Mouse (Mus musculus): ENCODE measurements around the gene Gm1979.
"Not testable (repeated sequence)": the region's sequence is repeated elsewhere in the genome, so short reads cannot be mapped to it uniquely, and the experiment has no call there.

The Gm1979 gene

DNA sequence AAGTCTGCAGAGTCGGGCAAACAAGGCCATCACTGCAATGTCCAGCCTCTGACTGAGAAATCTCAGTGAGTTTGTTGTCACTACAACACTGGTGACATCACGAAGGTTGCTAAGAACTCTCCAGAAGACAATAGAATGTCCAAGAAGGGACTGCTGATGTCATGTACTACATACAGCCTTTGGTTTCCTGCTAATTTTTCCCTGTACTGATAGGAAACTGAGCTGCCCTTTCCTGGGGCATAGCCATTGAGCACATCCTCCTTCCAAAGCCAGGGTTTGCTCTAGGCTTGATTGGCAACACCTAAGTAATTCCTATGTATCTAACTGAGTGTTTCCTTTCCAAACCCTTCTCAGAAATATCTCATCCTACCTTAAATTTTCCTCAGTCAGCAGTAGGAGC, at the start of gene Gm1979:
Gm1979 (minus strand) TSS at position 101 of the 400 bp plus-strand sequence.
- not testable (repeated sequence) for DNase-seq (ENCODE audit: low spot score)

- DNase-seq (ENCODE audit: low spot score), result not testable (repeated sequence)
Observed at GRCm38 (mm10) chr5:26039458-26039857, 34.9 kb upstream of the Gm1979 start, which contains the start of gene Speer4a. Gene Speer4a (minus strand): TSS chr5:26039558.

- not testable (repeated sequence) for DNase-seq (ENCODE audit: low spot score)
Observed at GRCm38 (mm10) chr5:26022816-26023215, 18.2 kb upstream of the Gm1979 start, which contains the start of gene Gm5862. Gene Gm5862 (minus strand): TSS chr5:26022916.

GRCm38 (mm10) chr5:26007697-26008096, 3.1 kb upstream of the Gm1979 start:
- not testable (repeated sequence) for DNase-seq (ENCODE audit: low spot score)

DNA sequence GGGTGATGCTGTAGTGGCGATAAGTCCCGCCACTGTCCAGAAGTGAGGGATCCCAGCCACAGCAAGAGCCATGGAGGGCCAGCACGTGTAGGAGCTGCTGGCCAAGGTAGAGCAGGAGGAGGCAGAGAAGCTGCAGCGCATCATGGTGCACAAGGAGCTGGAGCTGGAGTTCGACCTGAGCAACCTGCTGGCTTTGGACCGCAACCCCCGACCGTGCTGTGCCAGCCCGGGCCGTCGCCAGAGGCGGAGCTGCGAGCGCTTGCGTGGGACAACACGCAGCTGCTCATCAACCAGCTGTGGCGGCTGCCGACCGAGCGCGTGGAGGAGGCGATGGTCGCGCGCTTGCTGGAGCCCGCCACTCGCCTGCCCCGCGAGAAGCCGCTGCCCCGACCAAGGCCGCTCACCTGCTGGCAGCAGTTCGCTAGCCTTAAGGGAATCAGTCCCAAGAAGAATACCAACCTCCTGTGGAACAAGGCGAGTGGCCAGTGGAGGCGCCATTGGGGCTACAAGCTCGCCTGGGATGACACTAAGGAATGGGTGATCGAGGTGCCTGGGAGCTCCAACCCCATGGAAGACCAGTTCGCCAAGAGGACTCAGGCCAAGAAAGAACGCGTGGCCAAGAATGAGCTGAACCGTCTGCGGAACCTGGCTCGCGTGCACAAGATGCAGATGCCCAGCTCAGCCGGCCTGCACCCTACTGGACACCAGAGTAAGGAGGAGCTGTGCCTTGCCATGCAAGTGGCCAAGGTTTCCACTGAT, 2.5 kb upstream of the Gm1979 start:
- not testable (repeated sequence) for DNase-seq (ENCODE audit: low spot score)

DNA sequence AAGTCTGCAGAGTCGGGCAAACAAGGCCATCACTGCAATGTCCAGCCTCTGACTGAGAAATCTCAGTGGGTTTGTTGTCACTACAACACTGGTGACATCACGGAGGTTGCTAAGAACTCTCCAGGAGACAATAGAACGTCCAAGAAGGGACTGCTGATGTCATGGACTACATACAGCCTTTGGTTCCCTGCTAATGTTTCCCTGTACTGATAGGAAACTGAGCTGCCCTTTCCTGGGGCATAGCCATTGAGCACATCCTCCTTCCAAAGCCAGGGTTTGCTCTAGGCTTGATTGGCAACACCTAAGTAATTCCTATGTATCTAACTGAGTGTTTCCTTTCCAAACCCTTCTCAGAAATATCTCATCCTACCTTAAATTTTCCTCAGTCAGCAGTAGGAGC, 16.0 kb downstream of the Gm1979 start, which contains the start of gene Gm21698:
Gm21698 (minus strand) TSS at position 101 of the 400 bp plus-strand sequence.
- not testable (repeated sequence) for DNase-seq (ENCODE audit: low spot score)

GRCm38 (mm10) chr5:25972563-25972962, 32.0 kb downstream of the Gm1979 start, which contains the start of gene Gm21680:
Gene Gm21680 (minus strand): TSS chr5:25972663.
- not testable (repeated sequence) for DNase-seq (ENCODE audit: low spot score)

GRCm38 (mm10) chr5:25957050-25957449, 47.5 kb downstream of the Gm1979 start:
- DNase-seq (ENCODE audit: low spot score), result not testable (repeated sequence)

GRCm38 (mm10) chr5:25956611-25957010, 48.0 kb downstream of the Gm1979 start:
- DNase-seq (ENCODE audit: low spot score), result not testable (repeated sequence)

DNA sequence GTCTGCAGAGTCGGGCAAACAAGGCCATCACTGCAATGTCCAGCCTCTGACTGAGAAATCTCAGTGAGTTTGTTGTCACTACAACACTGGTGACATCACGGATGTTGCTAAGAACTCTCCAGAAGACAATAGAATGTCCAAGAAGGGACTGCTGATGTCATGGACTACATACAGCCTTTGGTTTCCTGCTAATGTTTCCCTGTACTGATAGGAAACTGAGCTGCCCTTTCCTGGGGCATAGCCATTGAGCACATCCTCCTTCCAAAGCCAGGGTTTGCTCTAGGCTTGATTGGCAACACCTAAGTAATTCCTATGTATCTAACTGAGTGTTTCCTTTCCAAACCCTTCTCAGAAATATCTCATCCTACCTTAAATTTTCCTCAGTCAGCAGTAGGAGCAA, 50.3 kb downstream of the Gm1979 start, which contains the start of gene Gm21671:
Gm21671 (minus strand) TSS at position 101 of the 400 bp plus-strand sequence.
- DNase-seq (ENCODE audit: low spot score), result not testable (repeated sequence)
